ENCODE assay signal across 22 mouse cellular contexts in genomic region chr11:76645036-76645435, GRCm38 (mm10). TPM values are rescaled to one million over a fixed set of nuclear protein-coding genes. Genes with fewer than 3 reads are reported as not detected.
DNase-seq lines count a peak whose midpoint lies in the region; ATAC-seq and TF ChIP-seq lines count a peak whose summit lies in the region.
"Had no signal": no experiment of that assay in that cellular context is flagged by ENCODE, and none has a peak within 500 bp of the region (broad histone marks: within the 10 kb centered on the region; RNA-seq: fewer than 3 reads in every experiment).

No protein-coding gene starts in this region.

- H3K27me3 ChIP-seq in kidney, postnatal 0 days (ENCODE audit: insufficient read depth, low read length): no peaks in the 10 kb centered on the region
- peaks cover 27% of the 10 kb centered on the region for H3K27me3 ChIP-seq in embryonic facial prominence, embryonic 10.5 days (replicated peaks; ENCODE audit: low read depth, poor library complexity, severe bottlenecking)
- no peaks in the 10 kb centered on the region for H3K27me3 ChIP-seq in embryonic facial prominence, embryonic 14.5 days (replicated peaks; ENCODE audit: control insufficient read depth, insufficient read depth, low read length)

- H3K4me1 ChIP-seq in kidney, postnatal 0 days (replicated peaks; ENCODE audit: insufficient read depth, low read length): no peaks in the 10 kb centered on the region; the same call in 1 of the 2 replicates
- peaks cover 38% of the 10 kb centered on the region for H3K4me1 ChIP-seq in embryonic facial prominence, embryonic 10.5 days
- peaks cover 18% of the 10 kb centered on the region for H3K4me1 ChIP-seq in embryonic facial prominence, embryonic 14.5 days (ENCODE audit: control insufficient read depth, insufficient read depth, low read length)

- H3K27ac ChIP-seq in kidney, postnatal 0 days: no peak overlapping the region
- H3K27ac ChIP-seq in embryonic facial prominence, embryonic 10.5 days (replicated peaks): no peak overlapping the region
- no peak overlapping the region for H3K27ac ChIP-seq in embryonic facial prominence, embryonic 14.5 days (replicated peaks; ENCODE audit: low read depth, low read length)
- H3K27ac ChIP-seq: gastrocnemius, adult 2 months; stomach, postnatal 0 days had no signal

- no peak overlapping the region for H3K9ac ChIP-seq in kidney, postnatal 0 days (ENCODE audit: low read depth, low read length)
- H3K9ac ChIP-seq in embryonic facial prominence, embryonic 14.5 days (ENCODE audit: low read depth, low read length): no peak overlapping the region
- H3K9ac ChIP-seq: forebrain, postnatal 0 days; limb, embryonic 13.5 days had no signal

- H3K4me3 ChIP-seq in kidney, postnatal 0 days (replicated peaks; ENCODE audit: low read depth, low read length): no peak overlapping the region
- H3K4me3 ChIP-seq in embryonic facial prominence, embryonic 10.5 days: no peak overlapping the region; the same call in 1 of the 2 replicates
- no peak overlapping the region for H3K4me3 ChIP-seq in embryonic facial prominence, embryonic 14.5 days (ENCODE audit: low read depth, low read length)

- DNase-seq in kidney, postnatal 0 days (ENCODE audit: low spot score): peak; percentile 77
- DNase-seq in kidney, adult 11 months: no peak
- peak; percentile 28 for DNase-seq in embryonic facial prominence, embryonic 10.5 days (ENCODE audit: low spot score)
- DNase-seq in embryonic facial prominence, embryonic 14.5 days (ENCODE audit: low spot score): peak; percentile 49
- no peak for DNase-seq in adrenal gland, adult 2 months
- no peak for DNase-seq in thymus, postnatal 0 days (ENCODE audit: low spot score)
- DNase-seq: adrenal gland, postnatal 14 days; cerebellum, adult 9-11 months; forebrain, postnatal 0 days; gastrocnemius, adult 2 months; heart, adult 18-20 months; lung, postnatal 14 days; right cerebral cortex, postnatal 14 days; thymus, postnatal 36 days had no signal

- H3K36me3 ChIP-seq in kidney, postnatal 0 days (ENCODE audit: insufficient read depth, low read length): no peaks in the 10 kb centered on the region
- no peaks in the 10 kb centered on the region for H3K36me3 ChIP-seq in embryonic facial prominence, embryonic 10.5 days (replicated peaks)
- no peaks in the 10 kb centered on the region for H3K36me3 ChIP-seq in embryonic facial prominence, embryonic 14.5 days (ENCODE audit: control insufficient read depth, insufficient read depth, low read length)
- H3K36me3 ChIP-seq: limb, embryonic 13.5 days had no signal

- no peak for TF ChIP-seq CTCF in kidney, postnatal 0 days (IDR thresholded peaks at IDR 0.05; ENCODE audit: low read depth)

- 28% methylated on average over 9 of the region's 9 CpGs for WGBS in kidney, postnatal 0 days
- WGBS in embryonic facial prominence, embryonic 10.5 days: 67% methylated on average over 9 of the region's 9 CpGs
- 47% methylated on average over 9 of the region's 9 CpGs for WGBS in embryonic facial prominence, embryonic 14.5 days

- peak; percentile 45; the same call in 1 of the 2 replicates for ATAC-seq in kidney, postnatal 0 days (replicated peaks; ENCODE audit: low FRiP score, low read depth)
- no peak for ATAC-seq in embryonic facial prominence, embryonic 14.5 days (ENCODE audit: low read depth)
- peak; percentile 40; the same call in 1 of the 2 replicates for ATAC-seq in megakaryocyte progenitor cell, adult 5-6 weeks (replicated peaks; ENCODE audit: poor library complexity)
- ATAC-seq in cerebellum, adult (ENCODE audit: insufficient number of reproducible peaks, low FRiP score, low TSS enrichment): no peak

- no peak overlapping the region for H3K4me2 ChIP-seq in kidney, postnatal 0 days (ENCODE audit: low read length)
- peak overlapping the region; percentile 16; the same call in 1 of the 2 replicates for H3K4me2 ChIP-seq in embryonic facial prominence, embryonic 14.5 days (ENCODE audit: low read depth, low read length)

- H3K9me3 ChIP-seq in kidney, postnatal 0 days (replicated peaks; ENCODE audit: low read length): no peaks in the 10 kb centered on the region
- no peaks in the 10 kb centered on the region for H3K9me3 ChIP-seq in embryonic facial prominence, embryonic 10.5 days
- H3K9me3 ChIP-seq in embryonic facial prominence, embryonic 14.5 days (ENCODE audit: control insufficient read depth, low read length): no peaks in the 10 kb centered on the region
- H3K9me3 ChIP-seq: limb, embryonic 13.5 days had no signal

RNA-seq across cellular contexts. Expression of gene Abr, which starts 22.9 kb away (rescaled TPM):
- polyA plus RNA-seq in kidney, postnatal 0 days (2015; fragmentation: Nextera tagmentation; extraction: Ambion mirVana): 27.7 and 30.7 TPM in 2 replicates
- polyA plus RNA-seq in embryonic facial prominence, embryonic 10.5 days (2016; fragmentation: Nextera tagmentation; extraction: Ambion mirVana): 29.6 and 34.6 TPM in 2 replicates
- 35.3 and 41.4 TPM in 2 replicates for polyA plus RNA-seq in embryonic facial prominence, embryonic 14.5 days (2014; fragmentation: Nextera tagmentation; extraction: Ambion mirVana)
- total RNA-seq in megakaryocyte progenitor cell, adult 5-6 weeks (2015): 25.2 and 32.5 TPM in 2 replicates
- 45.9 and 49.7 TPM in 2 replicates for total RNA-seq in megakaryocyte progenitor cell, adult 5-6 weeks (2017)
- total RNA-seq in adrenal gland, adult 2 months (2021): 10 to 100 TPM; 46.2 to 76.2 TPM
- 47.7 and 49.6 TPM in 2 replicates for polyA plus RNA-seq in adrenal gland, adult 2 months (2012; rRNA removed)
- polyA plus RNA-seq in thymus, postnatal 0 days (2015; fragmentation: Nextera tagmentation; extraction: Ambion mirVana): 21.7 and 23.9 TPM in 2 replicates

RNA-seq across cellular contexts. Expression of gene Bhlha9, which starts 27.2 kb away (rescaled TPM):
- 0.16 TPM in 1 of 2 replicates, not detected in the other for polyA plus RNA-seq in kidney, postnatal 0 days (2015; fragmentation: Nextera tagmentation; extraction: Ambion mirVana)
- not detected in 2 replicates for polyA plus RNA-seq in embryonic facial prominence, embryonic 10.5 days (2016; fragmentation: Nextera tagmentation; extraction: Ambion mirVana)
- 0.14 TPM in 1 of 2 replicates, not detected in the other for polyA plus RNA-seq in embryonic facial prominence, embryonic 14.5 days (2014; fragmentation: Nextera tagmentation; extraction: Ambion mirVana)
- total RNA-seq in megakaryocyte progenitor cell, adult 5-6 weeks (2015): not detected in 2 replicates
- not detected in 2 replicates for total RNA-seq in megakaryocyte progenitor cell, adult 5-6 weeks (2017)
- total RNA-seq in adrenal gland, adult 2 months (2021): not detected
- polyA plus RNA-seq in adrenal gland, adult 2 months (2012; rRNA removed): 0.21 TPM in 1 of 2 replicates, not detected in the other
- not detected in 2 replicates for polyA plus RNA-seq in thymus, postnatal 0 days (2015; fragmentation: Nextera tagmentation; extraction: Ambion mirVana)
- total RNA-seq: adrenal gland, postnatal 14 days; CH12.LX; gastrocnemius, adult 2 months; heart, adult 18-20 months; monocyte, adult 5-6 weeks had no signal
- polyA plus RNA-seq: heart, embryonic 16.5 days; liver, embryonic 16.5 days; stomach, postnatal 0 days had no signal

RNA-seq across cellular contexts. Expression of gene Trarg1, which starts 34.6 kb away (rescaled TPM):
- 1.3 TPM in 2 replicates for polyA plus RNA-seq in kidney, postnatal 0 days (2015; fragmentation: Nextera tagmentation; extraction: Ambion mirVana)
- 0.05 and 0.18 TPM in 2 replicates for polyA plus RNA-seq in embryonic facial prominence, embryonic 10.5 days (2016; fragmentation: Nextera tagmentation; extraction: Ambion mirVana)
- polyA plus RNA-seq in embryonic facial prominence, embryonic 14.5 days (2014; fragmentation: Nextera tagmentation; extraction: Ambion mirVana): 2.5 and 3.9 TPM in 2 replicates
- not detected in 2 replicates for total RNA-seq in megakaryocyte progenitor cell, adult 5-6 weeks (2015)
- total RNA-seq in megakaryocyte progenitor cell, adult 5-6 weeks (2017): not detected in 2 replicates
- total RNA-seq in adrenal gland, adult 2 months (2021): 10 to 100 TPM; 30.0 to 67.3 TPM
- polyA plus RNA-seq in adrenal gland, adult 2 months (2012; rRNA removed): 15.9 and 18.5 TPM in 2 replicates
- 1.6 and 1.9 TPM in 2 replicates for polyA plus RNA-seq in thymus, postnatal 0 days (2015; fragmentation: Nextera tagmentation; extraction: Ambion mirVana)
- total RNA-seq: CH12.LX; monocyte, adult 5-6 weeks had no signal
- polyA plus RNA-seq: liver, embryonic 16.5 days had no signal

Comparison
In these comparisons a context has a peak if more than half of its experiments do, and no peak if none do; other contexts are left out.
1. DNase-seq: peak in kidney, postnatal 0 days (single experiment), embryonic facial prominence, embryonic 10.5 days (single experiment) and embryonic facial prominence, embryonic 14.5 days (single experiment); none in kidney, adult 11 months (single experiment), adrenal gland, adult 2 months (single experiment) and thymus, postnatal 0 days (single experiment).
2. ATAC-seq: peak in kidney, postnatal 0 days (single experiment) and megakaryocyte progenitor cell, adult 5-6 weeks (single experiment); none in embryonic facial prominence, embryonic 14.5 days (single experiment) and cerebellum, adult (single experiment).